Mouse (Mus musculus): ENCODE results near the gene Ephb1.

GRCm38 (mm10) chr9:102272731-102273468 lies 81.6 kb downstream of the Ephb1 start:
- no peak for TF ChIP-seq CTCF (IDR thresholded peaks at IDR 0.05; ENCODE audit: low read depth, low read length)
- TF ChIP-seq POLR2A (IDR thresholded peaks at IDR 0.05; ENCODE audit: extremely low read depth, insufficient read depth, low read length) = no peak
